Mouse (Mus musculus) kidney, adult 2 months (tissue): ENCODE measurements around the gene Rdh16.
"Not testable (repeated sequence)": the region's sequence is repeated elsewhere in the genome, so short reads cannot be mapped to it uniquely, and the experiment has no call there.

ENCODE experiments used
- CTCF ChIP-seq: fragments of 200-500 bp; conservative IDR thresholded peaks from 2 replicates; pipeline ENCODE4 v1.5.1; 2011; ENCODE audit warnings: low read depth, mild to moderate bottlenecking, control low read depth, low read length, moderate library complexity, mixed read lengths; ENCODE audit not compliant: insufficient read depth, insufficient read length
- POLR2A ChIP-seq: fragments of 200-500 bp; IDR thresholded peaks from one replicate; pipeline ENCODE4 v1.6.1; 2011; ENCODE audit warnings: low read depth, low read length, control low read depth

- TF ChIP-seq CTCF, POLR2A: not testable (repeated sequence)
These were observed 20.9 kb downstream of the Rdh16 start for GRCm38 (mm10) chr10:127821806-127822205.
